Mouse (Mus musculus) CH12.LX (cell line): ENCODE data around the gene Ankdd1b.

ENCODE experiments used
- MAX ChIP-seq: IDR thresholded peaks from 2 replicates; pipeline ENCODE4 v1.6.1; 2011; ENCODE audit warnings: low read length, improper control_type of control experiment
- PAX5 ChIP-seq: IDR thresholded peaks from 2 replicates; pipeline ENCODE4 v1.6.1; 2012; ENCODE audit warnings: low read length, inconsistent platforms, mixed read lengths

DNA sequence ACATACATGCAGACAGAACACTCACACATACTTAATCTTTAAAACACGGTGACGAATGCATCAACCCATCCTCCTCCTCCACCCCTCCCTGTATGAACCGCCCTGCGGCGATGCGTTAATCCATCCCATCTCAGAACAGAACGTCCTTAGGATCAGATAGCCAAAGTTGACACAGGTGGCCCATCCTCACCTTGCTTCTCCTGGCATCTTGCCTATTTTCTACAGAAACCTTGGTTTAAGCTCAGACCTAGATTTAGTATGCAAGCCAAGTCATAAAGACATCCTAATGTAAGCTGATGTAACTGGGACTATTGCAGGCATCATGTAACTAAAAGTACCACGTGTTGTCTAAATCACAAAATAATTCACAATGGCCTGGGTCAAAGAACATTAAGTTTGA, 54.6 kb downstream of the Ankdd1b start:
- TF ChIP-seq PAX5 (no peak), MAX (no peak)
